Mouse (Mus musculus) kidney, adult 11 months (tissue): ENCODE measurements around the gene Figla.
"Not testable (repeated sequence)": the region's sequence is repeated elsewhere in the genome, so short reads cannot be mapped to it uniquely, and the experiment has no call there.

Source experiments
- DNase-seq: peaks from one replicate; pipeline ENCODE4 v3.0.0; 2022

The Figla gene

GRCm38 (mm10) chr6:86015871-86016270 is at the start of gene Figla:
Figla (plus strand) TSS chr6:86016171.
- DNase-seq = no peak

GRCm38 (mm10) chr6:85966686-85967085 is 49.3 kb upstream of the Figla start:
- DNase-seq = no peak

DNA sequence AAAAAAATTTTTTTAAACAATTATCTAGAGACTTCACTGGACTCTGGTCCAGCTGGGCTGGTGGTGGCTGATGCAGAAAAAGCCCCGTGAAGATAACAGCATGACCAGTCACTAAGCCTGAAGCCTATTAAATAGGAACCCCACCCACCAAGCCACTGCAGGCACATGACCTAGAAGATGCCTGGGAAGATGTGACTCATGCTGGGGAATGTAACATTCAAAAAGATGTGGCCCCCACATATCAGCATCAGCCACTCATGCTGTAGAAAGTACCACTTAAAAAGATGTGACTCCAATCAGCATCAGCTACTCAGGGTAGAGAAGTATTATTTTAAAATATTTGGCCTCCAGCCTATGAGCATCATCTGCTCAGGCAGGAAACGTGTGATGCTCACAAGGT is 46.1 kb upstream of the Figla start:
- DNase-seq = no peak

- no peak for DNase-seq
These were observed 43.3 kb upstream of the Figla start for GRCm38 (mm10) chr6:85972699-85973098.

- no peak for DNase-seq
These were observed 42.6 kb upstream of the Figla start for GRCm38 (mm10) chr6:85973336-85973735.

DNA sequence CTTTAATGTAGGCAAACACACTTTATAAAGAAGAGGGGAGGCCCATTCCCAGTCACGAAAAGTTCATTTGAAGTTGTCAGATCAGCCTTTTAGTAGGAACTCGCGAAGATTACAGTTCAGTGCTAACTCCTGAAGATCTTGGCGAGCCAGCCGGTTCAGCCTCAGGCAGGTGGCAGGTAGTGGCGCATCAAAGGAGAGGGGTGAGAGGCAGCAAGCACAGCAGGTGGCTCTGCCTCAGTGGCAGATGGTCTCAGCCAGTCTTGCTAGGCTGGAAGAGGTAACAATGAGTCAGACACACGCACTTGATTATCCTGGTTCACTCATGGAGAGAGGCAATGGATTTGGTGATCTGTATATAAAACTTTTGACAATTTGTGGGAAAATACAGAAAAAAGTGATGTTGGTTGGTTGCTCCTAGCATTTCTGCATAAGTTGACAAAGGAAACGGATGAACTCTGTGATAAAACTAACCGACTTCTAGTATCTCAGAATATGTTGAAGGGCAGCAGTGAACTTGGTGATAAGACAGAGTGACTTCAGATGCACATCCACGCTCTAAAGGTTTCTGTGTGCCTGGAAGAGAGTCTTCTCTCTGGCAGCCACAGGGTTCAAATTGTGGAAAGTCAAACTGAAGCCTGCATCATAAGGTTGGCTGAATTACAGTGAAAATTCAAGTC is 40.9 kb upstream of the Figla start:
- no peak for DNase-seq

DNA sequence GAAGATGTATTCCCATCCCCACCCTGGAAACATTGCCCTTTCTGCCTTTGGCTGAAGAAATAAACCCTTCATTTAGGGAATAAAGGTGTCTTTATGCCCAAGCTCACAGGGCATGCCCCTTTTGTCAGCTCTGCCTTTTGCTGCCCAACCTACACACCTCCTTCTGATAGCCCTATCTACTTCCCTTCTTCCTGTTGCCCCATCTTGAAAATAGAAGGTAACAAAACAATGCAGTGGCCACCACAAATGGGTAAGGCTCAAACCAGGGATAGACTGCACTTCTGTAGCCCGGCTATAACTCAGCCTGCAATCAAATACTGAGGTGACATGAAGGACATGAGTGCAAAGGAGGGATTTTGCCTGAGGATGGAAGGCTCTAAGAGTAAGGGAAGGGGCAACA is 40.2 kb upstream of the Figla start:
- DNase-seq = no peak

DNA sequence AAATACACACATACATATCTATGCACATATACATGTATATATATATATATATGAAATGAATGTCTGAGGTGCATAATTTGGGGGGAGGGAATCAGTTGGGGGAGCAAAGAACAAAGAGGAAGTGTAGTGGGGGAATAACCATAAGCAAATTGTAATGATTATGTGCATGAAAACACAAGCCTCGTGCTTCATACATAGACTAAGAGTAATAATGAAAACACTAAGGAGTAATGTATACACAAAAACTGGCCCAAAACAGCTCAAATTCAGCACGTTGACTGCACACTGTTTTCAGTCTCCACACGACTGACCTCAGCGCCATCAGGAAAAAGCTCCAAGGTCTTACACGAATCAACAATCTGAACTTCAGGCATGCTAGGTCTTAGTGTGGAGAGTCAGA is 39.7 kb upstream of the Figla start:
- DNase-seq = no peak

- DNase-seq = not testable (repeated sequence)
These were observed 37.2 kb upstream of the Figla start for GRCm38 (mm10) chr6:85978736-85979135.

GRCm38 (mm10) chr6:85984351-85984750 is 31.6 kb upstream of the Figla start:
- no peak for DNase-seq

DNA sequence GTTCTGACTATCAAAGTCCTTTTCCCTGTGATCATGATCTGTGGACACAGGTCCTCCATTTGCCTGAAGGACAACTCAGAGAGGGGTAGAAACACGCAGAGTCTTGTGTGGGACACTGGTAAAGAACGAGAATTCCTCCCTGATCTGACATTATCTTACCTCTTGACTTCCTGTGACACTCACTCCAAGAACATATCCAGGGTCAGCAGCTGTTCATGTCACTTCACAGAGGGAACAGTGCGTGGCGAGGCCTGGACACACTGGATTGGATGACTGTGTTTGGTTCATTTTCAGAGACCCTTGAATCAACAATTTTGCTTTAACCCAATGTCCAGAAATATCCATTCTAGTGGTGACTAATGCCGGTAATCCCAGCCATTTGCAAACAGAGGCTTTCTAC is 26.4 kb upstream of the Figla start:
- DNase-seq = not testable (repeated sequence)

GRCm38 (mm10) chr6:85990774-85991173 is 25.2 kb upstream of the Figla start:
- DNase-seq = not testable (repeated sequence)

DNA sequence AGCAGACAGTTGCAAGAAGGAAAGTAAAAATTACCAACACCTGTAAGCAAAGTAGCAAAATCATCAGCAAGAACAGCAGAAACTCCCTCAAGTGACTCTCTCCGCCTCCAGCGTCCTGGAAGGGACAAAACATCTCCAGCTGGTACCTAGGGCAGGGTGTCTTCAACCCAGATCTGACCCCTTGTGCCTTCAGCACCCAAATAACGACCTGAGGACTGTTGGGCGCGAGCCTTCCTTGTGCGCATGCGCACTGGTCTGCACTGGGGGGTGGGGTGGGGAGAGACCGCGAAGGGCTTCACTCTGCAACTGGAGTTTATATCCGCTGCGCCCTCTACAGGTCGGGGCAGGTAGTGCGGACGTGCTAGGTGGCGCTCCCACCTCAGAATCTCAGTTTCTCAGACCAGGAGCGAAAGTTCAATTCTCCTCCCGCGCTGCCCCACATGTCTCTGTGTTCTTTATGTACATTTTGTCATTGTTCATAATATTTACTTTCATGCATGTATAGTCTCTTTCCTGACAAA is 12.5 kb upstream of the Figla start:
- DNase-seq = no peak

- DNase-seq = peak; percentile 65
These were observed 11.5 kb upstream of the Figla start for GRCm38 (mm10) chr6:86004271-86005148.

GRCm38 (mm10) chr6:86009980-86010379 is 6.0 kb upstream of the Figla start:
- peak; percentile 39 for DNase-seq

- DNase-seq = peak; percentile 35
These were observed 1.2 kb upstream of the Figla start for GRCm38 (mm10) chr6:86014812-86015211.

DNA sequence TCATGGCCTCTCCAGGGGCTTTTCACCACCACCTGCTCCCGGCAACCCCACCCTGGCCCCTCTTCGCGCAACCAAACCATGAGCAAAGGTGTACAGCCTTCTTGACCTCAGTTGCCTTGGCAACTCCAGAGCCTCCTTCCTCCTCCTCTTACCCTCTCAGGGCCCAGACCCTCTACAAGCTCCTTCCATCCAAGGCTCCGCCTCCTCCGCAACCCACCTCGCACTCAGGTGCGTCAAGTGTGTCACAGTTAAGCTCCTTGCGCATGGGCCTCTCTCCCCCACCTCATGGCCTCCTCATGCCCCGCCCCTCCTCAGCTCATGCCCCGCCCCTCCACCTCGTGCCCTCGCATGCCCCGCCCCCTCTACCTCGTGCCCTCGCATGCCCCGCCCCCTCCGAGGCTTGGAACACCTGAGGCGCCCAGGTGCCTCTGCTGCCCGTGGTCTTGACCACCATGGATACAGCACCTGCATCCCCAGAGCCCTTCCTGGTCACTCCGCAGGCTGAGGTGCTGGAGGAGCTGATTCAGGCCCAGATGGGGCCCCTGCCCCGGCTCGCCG is 901 bp downstream of the Figla start:
- no peak for DNase-seq

DNA sequence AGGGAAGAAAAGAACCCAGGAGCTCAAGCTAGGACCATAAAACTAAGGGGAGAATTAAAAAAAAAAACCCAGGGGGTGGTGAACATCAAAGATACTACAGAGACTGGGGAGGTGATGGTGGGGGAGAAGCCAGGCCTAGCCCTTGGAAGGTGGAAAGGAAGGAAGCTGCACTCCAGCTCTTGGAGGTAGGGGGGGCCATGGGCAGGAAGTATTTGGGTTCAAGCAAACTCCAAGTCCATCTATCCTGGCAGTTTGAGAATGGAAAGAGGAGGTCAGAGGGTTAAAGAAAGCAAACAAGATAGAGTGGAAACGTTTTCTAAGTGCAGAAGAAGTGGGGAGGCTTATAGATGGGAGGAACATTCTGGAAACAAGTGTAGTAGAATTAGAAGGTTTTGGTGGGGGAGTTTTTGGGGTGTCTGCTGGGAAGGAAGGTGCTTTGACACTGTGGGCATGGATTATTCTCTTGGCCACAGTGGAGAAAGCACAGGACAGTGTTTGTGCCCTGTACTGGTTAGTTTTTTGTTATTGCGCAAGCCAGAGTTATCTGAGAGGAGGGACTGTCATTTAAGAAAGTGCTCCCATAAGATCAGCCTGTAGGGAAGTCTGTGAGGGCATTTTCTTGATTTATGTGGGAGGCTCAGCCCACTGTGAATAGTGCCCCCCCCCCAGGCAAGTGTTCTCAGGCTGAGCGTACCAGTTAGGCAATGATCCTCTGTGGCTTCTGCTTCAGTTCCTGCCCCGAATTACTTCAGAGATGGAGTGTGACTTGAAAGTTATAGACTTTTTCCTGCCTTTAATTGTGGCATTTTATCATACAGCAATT is 3.7 kb downstream of the Figla start:
- no peak for DNase-seq

DNA sequence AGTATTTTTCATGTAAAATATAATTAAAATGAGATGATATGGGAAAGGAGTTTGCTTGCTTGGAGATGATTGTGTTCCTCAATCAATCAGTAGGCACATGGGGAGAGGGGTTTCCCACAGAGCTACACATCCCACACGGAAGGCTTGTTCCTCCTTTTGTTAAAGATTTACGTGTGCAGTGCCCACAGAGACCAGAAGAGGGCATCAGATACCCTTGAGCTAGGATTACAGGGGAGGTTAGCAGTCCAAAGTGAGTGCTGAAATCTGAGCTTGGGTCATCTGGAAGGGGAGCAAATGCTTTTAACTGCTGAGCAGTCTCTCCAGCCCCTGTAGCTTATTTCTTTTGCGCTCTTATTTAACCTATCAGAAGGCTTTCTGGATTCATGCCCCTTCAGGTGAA is 5.0 kb downstream of the Figla start:
- DNase-seq = peak; percentile 14

DNA sequence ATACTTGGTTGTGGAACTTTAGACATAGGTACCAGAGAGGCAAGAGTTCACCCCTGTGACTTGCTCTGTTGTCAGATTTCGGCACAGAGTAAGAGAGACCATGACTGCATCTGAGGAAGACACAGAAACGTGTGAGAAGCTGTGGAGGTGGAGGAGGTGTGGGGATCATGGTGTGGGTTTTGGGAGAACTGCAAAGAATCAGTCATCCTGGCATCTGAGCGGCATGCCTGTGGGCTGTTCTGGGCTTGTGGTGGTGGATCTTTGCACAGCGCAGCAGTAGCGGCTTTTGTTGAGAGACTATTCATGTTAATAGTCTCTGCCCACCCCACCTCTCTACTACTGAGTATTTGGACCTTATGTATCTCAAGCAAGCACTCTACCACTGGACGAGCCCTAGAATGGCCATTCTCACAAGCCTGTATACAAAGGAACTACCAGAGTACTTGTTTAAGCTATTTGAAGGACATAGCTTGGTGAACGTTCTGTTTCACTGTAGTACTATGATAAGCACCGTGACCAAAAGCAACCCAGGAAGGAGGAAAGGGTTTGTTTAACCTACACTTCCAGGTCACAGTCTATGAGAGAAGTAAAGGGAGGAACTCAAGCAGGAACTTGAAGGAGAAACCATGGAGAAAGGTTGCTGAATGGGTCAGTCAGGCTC is 10.8 kb downstream of the Figla start:
- no peak for DNase-seq

- DNase-seq = no peak
These were observed 12.2 kb downstream of the Figla start for GRCm38 (mm10) chr6:86028150-86028549.
